Mouse (Mus musculus) thymus, postnatal 14 days (tissue): Measurements from ENCODE around the gene Zfr.
A peak's percentile ranks its signal among the peaks of the same experiment; 100 is the strongest.

Experiments
- DNase-seq: peaks from one replicate; pipeline ENCODE4 v3.0.0; 2021

The Zfr gene

GRCm38 (mm10) chr15:12217849-12218248, 100.2 kb downstream of the Zfr start:
- no peak for DNase-seq

DNA sequence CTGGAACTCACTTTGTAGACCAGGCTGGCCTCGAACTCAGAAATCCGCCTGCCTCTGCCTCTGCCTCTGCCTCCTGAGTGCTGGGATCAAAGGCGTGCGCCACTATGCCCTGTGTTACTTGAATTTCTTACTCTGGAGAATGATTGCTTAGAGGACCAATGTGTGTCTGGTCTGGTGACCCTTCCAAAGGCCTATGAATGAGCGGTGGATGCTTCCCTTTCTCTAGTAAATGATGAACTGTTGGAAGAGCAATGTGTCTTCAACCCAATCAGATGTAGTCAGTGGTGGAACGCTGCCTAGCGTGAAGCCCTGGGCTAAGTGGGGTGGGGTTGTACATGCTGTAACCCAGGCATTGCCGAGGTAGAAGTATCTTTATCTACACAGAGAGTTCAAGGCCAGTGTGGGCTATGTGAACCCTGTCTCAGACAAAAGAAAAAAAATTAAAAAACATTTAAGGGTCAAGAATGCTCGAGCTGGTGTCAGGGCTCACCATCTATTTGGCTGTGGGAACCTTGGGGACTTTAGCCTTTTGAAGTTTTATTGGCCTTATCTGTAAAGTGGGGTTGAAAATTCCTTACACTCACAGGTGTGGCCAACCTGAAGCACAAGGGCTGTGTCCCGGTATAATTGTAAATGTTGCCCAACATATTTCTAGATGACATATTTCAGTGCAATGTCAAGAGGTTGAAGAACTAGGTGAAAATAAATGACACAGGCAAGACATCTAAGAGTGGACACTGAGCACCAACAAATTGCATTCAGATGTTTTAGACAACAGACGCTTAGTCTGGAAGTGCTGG, 101.2 kb downstream of the Zfr start:
- DNase-seq = no peak

DNA sequence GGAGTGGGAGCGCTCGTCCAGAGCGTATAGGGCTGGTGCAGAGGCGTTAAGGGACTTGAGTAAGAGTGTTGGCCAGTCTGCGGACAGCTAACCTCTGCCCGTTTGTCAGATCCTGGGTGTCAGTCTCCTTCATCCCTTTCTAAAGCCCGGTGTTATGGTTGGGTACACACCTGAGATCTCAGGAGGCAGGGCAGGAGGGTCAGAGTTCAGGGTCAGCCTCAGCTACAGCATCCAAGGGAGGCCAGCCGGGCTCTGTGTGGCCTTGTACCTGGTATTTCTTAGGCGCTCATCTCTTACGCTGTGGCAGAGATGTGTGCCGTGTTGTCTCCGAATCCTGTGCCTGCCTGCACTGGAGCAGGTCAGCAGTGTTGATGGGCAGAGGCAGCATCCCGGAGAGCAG, 103.5 kb downstream of the Zfr start:
- no peak for DNase-seq

GRCm38 (mm10) chr15:12222564-12223302, 105.1 kb downstream of the Zfr start:
- peak; percentile 37 for DNase-seq

GRCm38 (mm10) chr15:12223393-12223792, 105.8 kb downstream of the Zfr start:
- no peak for DNase-seq

DNA sequence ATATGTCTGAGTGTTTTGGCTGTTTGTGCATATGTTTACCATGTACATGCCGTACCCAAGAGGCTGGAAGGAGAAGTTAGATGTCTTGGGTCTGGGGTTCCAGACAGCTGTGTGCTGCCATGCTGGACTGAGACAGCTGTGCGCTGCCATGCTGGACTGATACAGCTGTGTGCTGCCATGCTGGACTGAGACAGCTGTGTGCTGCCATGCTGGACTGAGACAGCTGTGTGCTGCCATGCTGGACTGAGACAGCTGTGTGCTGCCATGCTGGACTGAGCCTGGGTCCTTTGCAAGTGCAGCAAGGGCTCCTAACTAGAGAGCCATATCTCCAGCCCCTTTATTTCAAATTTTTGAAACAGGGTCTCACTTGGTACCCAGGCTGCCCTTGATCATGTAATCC, 106.6 kb downstream of the Zfr start:
- no peak for DNase-seq

- DNase-seq = no peak
Measured at GRCm38 (mm10) chr15:12225062-12225461, 107.4 kb downstream of the Zfr start.

DNA sequence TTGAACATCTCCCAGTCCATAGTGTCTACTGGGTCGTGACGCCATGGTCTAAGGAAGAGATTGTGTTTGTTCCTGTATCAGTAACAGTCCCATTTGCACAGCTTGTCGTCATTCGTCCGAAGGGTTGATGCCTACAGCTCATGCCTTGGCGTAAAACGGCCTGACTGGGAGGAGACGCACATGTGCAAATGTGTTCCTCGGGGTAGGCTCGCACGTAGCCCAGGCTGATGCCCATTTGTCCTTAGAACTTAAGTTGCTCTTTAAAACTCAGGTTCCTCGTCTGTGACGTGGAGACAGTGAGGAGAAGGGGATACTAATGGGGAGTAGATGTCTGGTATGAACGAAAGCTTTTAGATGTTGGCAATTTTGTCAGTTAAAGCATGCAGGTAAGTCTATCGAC, 109.3 kb downstream of the Zfr start:
- no peak for DNase-seq

- DNase-seq = no peak
Measured at GRCm38 (mm10) chr15:12227355-12227754, 109.7 kb downstream of the Zfr start.

- DNase-seq = peak; percentile 59
Measured at GRCm38 (mm10) chr15:12229603-12230242, 112.1 kb downstream of the Zfr start.

GRCm38 (mm10) chr15:12230243-12230935, 112.8 kb downstream of the Zfr start:
- DNase-seq = peak; percentile 88

DNA sequence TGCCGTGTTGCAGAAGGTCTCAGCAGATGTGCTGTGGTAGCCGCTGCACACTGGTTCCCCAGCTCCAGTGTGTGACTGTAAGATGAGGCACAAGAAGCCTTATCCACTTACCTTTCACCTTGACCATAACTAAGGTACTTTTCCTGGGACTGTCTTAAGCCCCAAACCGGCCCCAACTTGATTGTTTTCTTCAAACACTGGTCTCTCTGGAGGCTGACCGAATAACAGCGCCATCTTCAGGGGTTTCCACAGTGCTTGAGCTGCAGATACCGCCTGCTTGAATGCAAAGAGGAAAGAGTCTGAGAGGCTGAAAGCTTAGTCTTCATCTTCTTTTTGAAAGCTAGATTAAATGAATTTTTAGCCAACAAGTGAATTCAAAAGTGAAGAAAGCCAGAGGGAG, 113.8 kb downstream of the Zfr start:
- peak; percentile 30 for DNase-seq

DNA sequence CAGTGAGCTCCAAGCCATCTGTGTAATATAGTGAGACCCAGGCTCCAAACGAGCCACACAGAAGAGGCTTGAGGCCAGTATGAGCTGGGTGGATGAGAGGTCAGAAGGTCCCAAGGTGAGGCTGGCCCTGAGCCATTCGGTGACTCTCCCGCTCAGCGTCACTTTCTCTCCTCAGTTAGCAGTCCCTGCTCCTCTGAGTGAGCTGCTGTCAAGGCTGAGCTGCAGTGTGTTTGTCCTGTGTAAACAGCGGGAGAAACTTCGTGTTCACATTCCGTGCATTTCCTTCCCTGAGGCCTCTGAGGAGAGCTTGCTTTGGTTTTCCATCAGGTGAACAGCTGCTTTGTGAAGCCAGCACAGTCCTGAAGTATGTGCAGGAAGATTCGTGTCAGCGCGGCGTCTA, 114.8 kb downstream of the Zfr start:
- no peak for DNase-seq

DNA sequence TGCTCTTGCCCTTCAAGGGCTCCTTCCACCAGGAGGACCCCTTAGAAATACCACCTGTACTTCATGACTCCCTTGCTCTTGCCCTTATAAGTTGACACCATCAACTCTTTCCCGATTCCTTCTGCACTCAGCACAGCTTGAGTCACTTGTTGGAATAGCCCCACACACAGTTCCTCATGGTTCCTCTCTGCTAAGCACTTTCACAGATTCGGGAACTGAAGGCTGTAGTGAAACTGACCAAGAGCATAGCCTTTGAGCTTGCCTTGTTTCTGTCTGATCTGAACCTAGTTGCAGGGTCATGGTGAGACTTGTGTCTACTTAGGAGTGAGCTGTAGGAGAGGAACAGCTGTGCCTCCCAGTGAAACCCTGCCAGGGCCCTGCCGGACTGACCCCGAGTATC, 115.4 kb downstream of the Zfr start:
- DNase-seq = no peak
